Mouse (Mus musculus): ENCODE data around the gene Ofcc1. TPM values are rescaled to one million over a fixed set of nuclear protein-coding genes. Genes with fewer than 3 reads are reported as not detected.
A peak's percentile ranks its signal among the peaks of the same experiment; 100 is the strongest.

Gene Ofcc1
- polyA plus RNA-seq, 1 experiment from 2014 or later = not detected

GRCm38 (mm10) chr13:40292891-40293290 lies 68.4 kb downstream of the Ofcc1 start:
- Histone ChIP-seq H3K4me3 (no peak overlapping the region), H3K9me3 (replicated peaks) (no peaks in the 10 kb centered on the region), H3K27ac (replicated peaks) (no peak overlapping the region), H3K36me3 (no peaks in the 10 kb centered on the region), H3K27me3 (ENCODE audit: low read depth, poor library complexity, severe bottlenecking) (no peaks in the 10 kb centered on the region), H3K4me1 (no peaks in the 10 kb centered on the region)
- 81% methylated on average over 2 of the region's 2 CpGs for WGBS
- DNase-seq (ENCODE audit: low spot score) = no peak

GRCm38 (mm10) chr13:40290846-40291245 lies 70.4 kb downstream of the Ofcc1 start:
- Histone ChIP-seq H3K27me3 (ENCODE audit: low read depth, poor library complexity, severe bottlenecking) (no peaks in the 10 kb centered on the region), H3K4me1 (peaks cover 5% of the 10 kb centered on the region; the same call in 1 of the 2 replicates), H3K9me3 (replicated peaks) (no peaks in the 10 kb centered on the region), H3K27ac (replicated peaks) (no peak overlapping the region), H3K4me3 (no peak overlapping the region), H3K36me3 (no peaks in the 10 kb centered on the region)
- DNase-seq (ENCODE audit: low spot score) = no peak
- WGBS = 79% methylated on average over 10 of the region's 10 CpGs

- no peak for DNase-seq (ENCODE audit: low spot score)
- Histone ChIP-seq H3K36me3 (no peaks in the 10 kb centered on the region), H3K27ac (replicated peaks) (no peak overlapping the region), H3K27me3 (ENCODE audit: low read depth, poor library complexity, severe bottlenecking) (no peaks in the 10 kb centered on the region), H3K4me3 (no peak overlapping the region), H3K4me1 (peaks cover 5% of the 10 kb centered on the region; the same call in 1 of the 2 replicates), H3K9me3 (replicated peaks) (no peaks in the 10 kb centered on the region)
- WGBS = 87% methylated on average over 4 of the region's 4 CpGs
Observed at GRCm38 (mm10) chr13:40288650-40289049, 72.6 kb downstream of the Ofcc1 start.

GRCm38 (mm10) chr13:40287266-40288002 lies 73.8 kb downstream of the Ofcc1 start:
- peaks cover 5% of the 10 kb centered on the region; the same call in 1 of the 2 replicates for H3K4me1 ChIP-seq
- no peaks in the 10 kb centered on the region for H3K27me3 ChIP-seq (ENCODE audit: low read depth, poor library complexity, severe bottlenecking)
- 72% methylated on average over 21 of the region's 21 CpGs for WGBS
- H3K36me3 ChIP-seq = no peaks in the 10 kb centered on the region
- peak; percentile 15 for DNase-seq (ENCODE audit: low spot score)
- no peak overlapping the region for H3K4me3 ChIP-seq
- no peak overlapping the region for H3K27ac ChIP-seq (replicated peaks)
- no peaks in the 10 kb centered on the region for H3K9me3 ChIP-seq (replicated peaks)

GRCm38 (mm10) chr13:40285234-40285791 lies 75.9 kb downstream of the Ofcc1 start:
- DNase-seq (ENCODE audit: low spot score) = no peak
- no peak overlapping the region for H3K4me3 ChIP-seq
- no peak overlapping the region for H3K27ac ChIP-seq (replicated peaks)
- no peaks in the 10 kb centered on the region for H3K27me3 ChIP-seq (ENCODE audit: low read depth, poor library complexity, severe bottlenecking)
- H3K4me1 ChIP-seq = peaks cover 5% of the 10 kb centered on the region; the same call in 1 of the 2 replicates
- 85% methylated on average over 15 of the region's 15 CpGs for WGBS
- no peaks in the 10 kb centered on the region for H3K36me3 ChIP-seq
- H3K9me3 ChIP-seq (replicated peaks) = no peaks in the 10 kb centered on the region

GRCm38 (mm10) chr13:40280616-40281015 lies 80.6 kb downstream of the Ofcc1 start:
- 88% methylated on average over 5 of the region's 5 CpGs for WGBS
- no peak for DNase-seq (ENCODE audit: low spot score)
- Histone ChIP-seq H3K27me3 (ENCODE audit: low read depth, poor library complexity, severe bottlenecking) (no peaks in the 10 kb centered on the region), H3K4me1 (no peaks in the 10 kb centered on the region), H3K4me3 (no peak overlapping the region), H3K36me3 (no peaks in the 10 kb centered on the region), H3K9me3 (replicated peaks) (no peaks in the 10 kb centered on the region), H3K27ac (replicated peaks) (no peak overlapping the region)

- Histone ChIP-seq H3K9me3 (replicated peaks) (no peaks in the 10 kb centered on the region), H3K27me3 (ENCODE audit: low read depth, poor library complexity, severe bottlenecking) (no peaks in the 10 kb centered on the region), H3K4me3 (no peak overlapping the region), H3K27ac (replicated peaks) (no peak overlapping the region), H3K4me1 (no peaks in the 10 kb centered on the region), H3K36me3 (no peaks in the 10 kb centered on the region)
- no peak for DNase-seq (ENCODE audit: low spot score)
- 81% methylated on average over 9 of the region's 9 CpGs for WGBS
Observed at GRCm38 (mm10) chr13:40267546-40267945, 93.7 kb downstream of the Ofcc1 start.

- no peaks in the 10 kb centered on the region for H3K27me3 ChIP-seq (ENCODE audit: low read depth, poor library complexity, severe bottlenecking)
- no peaks in the 10 kb centered on the region for H3K4me1 ChIP-seq
- DNase-seq (ENCODE audit: low spot score) = peak; percentile 15
- 77% methylated on average over 16 of the region's 16 CpGs for WGBS
- no peaks in the 10 kb centered on the region for H3K36me3 ChIP-seq
- no peak overlapping the region for H3K27ac ChIP-seq (replicated peaks)
- no peaks in the 10 kb centered on the region for H3K9me3 ChIP-seq (replicated peaks)
- H3K4me3 ChIP-seq = no peak overlapping the region
Observed at GRCm38 (mm10) chr13:40263087-40263807, 98.0 kb downstream of the Ofcc1 start.

- no peak overlapping the region for H3K27ac ChIP-seq (replicated peaks)
- no peaks in the 10 kb centered on the region for H3K9me3 ChIP-seq (replicated peaks)
- H3K4me1 ChIP-seq = no peaks in the 10 kb centered on the region
- H3K27me3 ChIP-seq (ENCODE audit: low read depth, poor library complexity, severe bottlenecking) = no peaks in the 10 kb centered on the region
- WGBS = 77% methylated on average over 5 of the region's 5 CpGs
- DNase-seq (ENCODE audit: low spot score) = no peak
- H3K4me3 ChIP-seq = no peak overlapping the region
- no peaks in the 10 kb centered on the region for H3K36me3 ChIP-seq
Observed at GRCm38 (mm10) chr13:40258757-40259156, 102.5 kb downstream of the Ofcc1 start.

GRCm38 (mm10) chr13:40243821-40244220 lies 117.4 kb downstream of the Ofcc1 start:
- WGBS = 85% methylated on average over 6 of the region's 6 CpGs
- DNase-seq (ENCODE audit: low spot score) = no peak

GRCm38 (mm10) chr13:40236356-40236755 lies 124.9 kb downstream of the Ofcc1 start:
- Histone ChIP-seq H3K27ac (replicated peaks) (no peak overlapping the region), H3K9me3 (replicated peaks) (no peaks in the 10 kb centered on the region), H3K36me3 (no peaks in the 10 kb centered on the region), H3K4me1 (no peaks in the 10 kb centered on the region), H3K4me3 (no peak overlapping the region), H3K27me3 (ENCODE audit: low read depth, poor library complexity, severe bottlenecking) (no peaks in the 10 kb centered on the region)
- DNase-seq (ENCODE audit: low spot score) = no peak
- 83% methylated on average over 3 of the region's 3 CpGs for WGBS

More at GRCm38 (mm10) chr13:40243821-40244220, 117.4 kb downstream of the Ofcc1 start:
- H3K4me1 ChIP-seq = no peaks in the 10 kb centered on the region
- H3K4me3 ChIP-seq = no peak overlapping the region
- H3K27me3 ChIP-seq (ENCODE audit: low read depth, poor library complexity, severe bottlenecking) = no peaks in the 10 kb centered on the region
- no peaks in the 10 kb centered on the region for H3K36me3 ChIP-seq
- no peaks in the 10 kb centered on the region for H3K9me3 ChIP-seq (replicated peaks)
- no peak overlapping the region for H3K27ac ChIP-seq (replicated peaks)

- Histone ChIP-seq H3K36me3 (no peaks in the 10 kb centered on the region), H3K27ac (replicated peaks) (no peak overlapping the region), H3K27me3 (ENCODE audit: low read depth, poor library complexity, severe bottlenecking) (no peaks in the 10 kb centered on the region), H3K4me1 (no peaks in the 10 kb centered on the region), H3K9me3 (replicated peaks) (no peaks in the 10 kb centered on the region), H3K4me3 (no peak overlapping the region)
- no peak for DNase-seq (ENCODE audit: low spot score)
- WGBS = 78% methylated on average over 9 of the region's 9 CpGs
Observed at GRCm38 (mm10) chr13:40208314-40208713, 152.9 kb downstream of the Ofcc1 start.

GRCm38 (mm10) chr13:40181786-40182185 lies 179.5 kb downstream of the Ofcc1 start:
- H3K27ac ChIP-seq (replicated peaks) = no peak overlapping the region
- H3K27me3 ChIP-seq (ENCODE audit: low read depth, poor library complexity, severe bottlenecking) = no peaks in the 10 kb centered on the region
- 88% methylated on average over 3 of the region's 3 CpGs for WGBS
- no peaks in the 10 kb centered on the region for H3K4me1 ChIP-seq
- no peak for DNase-seq (ENCODE audit: low spot score)
- H3K9me3 ChIP-seq (replicated peaks) = no peaks in the 10 kb centered on the region
- H3K4me3 ChIP-seq = no peak overlapping the region
- H3K36me3 ChIP-seq = no peaks in the 10 kb centered on the region
